In genomic region chrX:36772591-36772990, GRCm38 (mm10) we compare ENCODE assay signal across 25 mouse cellular contexts. TPM values are rescaled to one million over a fixed set of nuclear protein-coding genes. Genes with fewer than 3 reads are reported as not detected.
A peak's percentile ranks its signal among the peaks of the same experiment; 100 is the strongest.
DNase-seq lines count a peak whose midpoint lies in the region; ATAC-seq and TF ChIP-seq lines count a peak whose summit lies in the region.
"Had no signal": no experiment of that assay in that cellular context is flagged by ENCODE, and none has a peak within 500 bp of the region (broad histone marks: within the 10 kb centered on the region; RNA-seq: fewer than 3 reads in every experiment).

No protein-coding gene starts in this region.

- no peak overlapping the region for H3K9ac ChIP-seq in heart, embryonic 12.5 days
- H3K9ac ChIP-seq in ES-Bruce4 (ENCODE audit: low read depth, poor library complexity, severe bottlenecking): no peak overlapping the region
- H3K9ac ChIP-seq in midbrain, embryonic 14.5 days (replicated peaks; ENCODE audit: low read length): no peak overlapping the region
- H3K9ac ChIP-seq: embryonic facial prominence, embryonic 12.5 days; forebrain, embryonic 13.5 days; forebrain, embryonic 15.5 days; forebrain, postnatal 0 days had no signal

- TF ChIP-seq CTCF in ES-Bruce4 (IDR thresholded peaks at IDR 0.05; ENCODE audit: low read depth, low read length): no peak

- no peaks in the 10 kb centered on the region for H3K36me3 ChIP-seq in heart, embryonic 12.5 days
- H3K36me3 ChIP-seq in ES-Bruce4 (ENCODE audit: control insufficient read depth, insufficient read depth, low read length, poor library complexity, severe bottlenecking): no peaks in the 10 kb centered on the region
- H3K36me3 ChIP-seq in midbrain, embryonic 14.5 days (ENCODE audit: control insufficient read depth, insufficient read depth, low read length): no peaks in the 10 kb centered on the region
- H3K36me3 ChIP-seq: embryonic facial prominence, embryonic 10.5 days; embryonic facial prominence, embryonic 12.5 days; forebrain, embryonic 15.5 days; G1E had no signal

- H3K4me3 ChIP-seq in heart, embryonic 12.5 days: no peak overlapping the region
- no peak overlapping the region for H3K4me3 ChIP-seq in ES-Bruce4 (ENCODE audit: low read depth, low read length)
- no peak overlapping the region for H3K4me3 ChIP-seq in midbrain, embryonic 14.5 days (replicated peaks; ENCODE audit: low read depth, low read length)
- H3K4me3 ChIP-seq: embryonic facial prominence, embryonic 10.5 days; embryonic facial prominence, embryonic 12.5 days; forebrain, embryonic 13.5 days; forebrain, embryonic 15.5 days had no signal

- no peaks in the 10 kb centered on the region for H3K9me3 ChIP-seq in heart, embryonic 12.5 days (replicated peaks)
- no peaks in the 10 kb centered on the region for H3K9me3 ChIP-seq in ES-Bruce4 (replicated peaks; ENCODE audit: control insufficient read depth, insufficient read depth, low read length, poor library complexity, severe bottlenecking)
- no peaks in the 10 kb centered on the region for H3K9me3 ChIP-seq in midbrain, embryonic 14.5 days (ENCODE audit: control insufficient read depth, low read length)
- H3K9me3 ChIP-seq: embryonic facial prominence, embryonic 10.5 days; embryonic facial prominence, embryonic 12.5 days; forebrain, embryonic 13.5 days; forebrain, embryonic 15.5 days; G1E had no signal

- no peak for ATAC-seq in heart, embryonic 12.5 days (ENCODE audit: insufficient number of reproducible peaks, low FRiP score)
- no peak for ATAC-seq in midbrain, embryonic 14.5 days (ENCODE audit: low FRiP score, low TSS enrichment)
- ATAC-seq: activated CD4-positive, CD25-positive, alpha-beta regulatory T cell, adult 4 months; CD4-positive, CD25-positive, alpha-beta regulatory T cell, adult 4 months; forebrain, embryonic 13.5 days; forebrain, embryonic 15.5 days; forebrain, postnatal 0 days; Patski had no signal

- H3K27ac ChIP-seq in heart, embryonic 12.5 days (ENCODE audit: poor library complexity, severe bottlenecking): no peak overlapping the region
- H3K27ac ChIP-seq in ES-Bruce4 (ENCODE audit: insufficient read depth, low read length): 0 out of 2 replicates have a peak overlapping the region, but pooled peaks have one; percentile 37
- no peak overlapping the region for H3K27ac ChIP-seq in midbrain, embryonic 14.5 days (replicated peaks; ENCODE audit: low read depth, low read length)
- H3K27ac ChIP-seq: embryonic facial prominence, embryonic 10.5 days; embryonic facial prominence, embryonic 12.5 days; forebrain, embryonic 13.5 days; forebrain, embryonic 15.5 days had no signal

- peak; percentile 13 for DNase-seq in heart, adult 11 months
- DNase-seq in R1 (ENCODE audit: low read depth, low spot score): peak; percentile 71
- no peak for DNase-seq in layer of hippocampus, adult 8-10 months (ENCODE audit: low spot score in 2 of 2)
- no peak for DNase-seq in midbrain, embryonic 14.5 days
- DNase-seq: adrenal gland, adult 8-10 months; adrenal gland, postnatal 14 days; adrenal gland, postnatal 36 days; B cell, adult 2 months; cerebellum, adult 11-12 months; cerebellum, adult 2 months; cerebellum, adult 9-10 months; cerebellum, postnatal 10 days; cerebellum, postnatal 25 days; forebrain, postnatal 0 days had no signal

- TF ChIP-seq POLR2A in ES-Bruce4 (IDR thresholded peaks at IDR 0.05; ENCODE audit: insufficient read depth, low read length): no peak

- no peak overlapping the region for H3K4me2 ChIP-seq in heart, embryonic 12.5 days
- no peak overlapping the region for H3K4me2 ChIP-seq in midbrain, embryonic 14.5 days (ENCODE audit: low read length)
- H3K4me2 ChIP-seq: embryonic facial prominence, embryonic 12.5 days; forebrain, embryonic 13.5 days; forebrain, embryonic 15.5 days had no signal

- 76% methylated on average over 6 of the region's 6 CpGs for WGBS in heart, embryonic 12.5 days
- WGBS in midbrain, embryonic 14.5 days: 90% methylated on average over 6 of the region's 6 CpGs

- H3K4me1 ChIP-seq in heart, embryonic 12.5 days (replicated peaks): no peaks in the 10 kb centered on the region
- H3K4me1 ChIP-seq in ES-Bruce4 (ENCODE audit: control insufficient read depth, insufficient read depth, low read length): no peaks in the 10 kb centered on the region
- no peaks in the 10 kb centered on the region for H3K4me1 ChIP-seq in midbrain, embryonic 14.5 days (ENCODE audit: control insufficient read depth, insufficient read depth, low read length)
- H3K4me1 ChIP-seq: embryonic facial prominence, embryonic 10.5 days; embryonic facial prominence, embryonic 12.5 days; forebrain, embryonic 13.5 days; forebrain, embryonic 15.5 days had no signal

- no peak for TF ChIP-seq EP300 in ES-Bruce4 (IDR thresholded peaks at IDR 0.05; ENCODE audit: insufficient read depth, low read depth, low read length)

- H3K27me3 ChIP-seq in heart, embryonic 12.5 days (replicated peaks): no peaks in the 10 kb centered on the region
- no peaks in the 10 kb centered on the region; the same call in 1 of the 2 replicates for H3K27me3 ChIP-seq in ES-Bruce4 (ENCODE audit: control insufficient read depth, insufficient read depth, low read length, poor library complexity, severe bottlenecking)
- H3K27me3 ChIP-seq in midbrain, embryonic 14.5 days (ENCODE audit: control insufficient read depth, insufficient read depth, low read length): no peaks in the 10 kb centered on the region
- H3K27me3 ChIP-seq: CH12.LX; embryonic facial prominence, embryonic 12.5 days; forebrain, embryonic 13.5 days; forebrain, embryonic 15.5 days had no signal

RNA-seq across cellular contexts. Expression of gene Slc25a5, which starts 22.9 kb away (rescaled TPM):
- polyA plus RNA-seq in heart, embryonic 12.5 days (2016; fragmentation: Nextera tagmentation; extraction: Ambion mirVana): 989 and 1,024 TPM in 2 replicates
- polyA plus RNA-seq in ES-Bruce4 (2011; ENCODE audit: insufficient read depth, insufficient read length, low read depth, missing spikeins): 680 TPM in 2 replicates
- 100 to 1,000 TPM; 319 to 349 (median 332) TPM for total RNA-seq in layer of hippocampus, adult 8-10 months (2022)
- polyA plus RNA-seq in midbrain, embryonic 14.5 days (2014; fragmentation: Nextera tagmentation; extraction: Ambion mirVana): 552 and 571 TPM in 2 replicates

RNA-seq across cellular contexts. Expression of gene Slc25a43, which starts 29.1 kb away (rescaled TPM):
- 2.5 and 3.1 TPM in 2 replicates for polyA plus RNA-seq in heart, embryonic 12.5 days (2016; fragmentation: Nextera tagmentation; extraction: Ambion mirVana)
- polyA plus RNA-seq in ES-Bruce4 (2011; ENCODE audit: insufficient read depth, insufficient read length, low read depth, missing spikeins): 5.2 and 7.8 TPM in 2 replicates
- total RNA-seq in layer of hippocampus, adult 8-10 months (2022): 1 to 10 TPM in 1 of 4 experiments, under 1 TPM in 2, not detected in 1; 0.41 to 1.7 (median 0.82) TPM
- polyA plus RNA-seq in midbrain, embryonic 14.5 days (2014; fragmentation: Nextera tagmentation; extraction: Ambion mirVana): 0.65 and 0.71 TPM in 2 replicates
- polyA plus RNA-seq: G1E had no signal

Comparison
In these comparisons a context has a peak if more than half of its experiments do, and no peak if none do; other contexts are left out.
1. DNase-seq: peak in heart, adult 11 months (single experiment) and R1 (single experiment); none in layer of hippocampus, adult 8-10 months (0 of 2) and midbrain, embryonic 14.5 days (single experiment).